Mouse (Mus musculus) liver, embryonic 14.5 days (tissue): Measurements from ENCODE around the gene Sufu.
A peak's percentile ranks its signal among the peaks of the same experiment; 100 is the strongest.

Experiments used
- CTCF ChIP-seq: IDR thresholded peaks from 2 replicates; pipeline ENCODE4 v1.5.1; 2016; ENCODE audit warnings: antibody characterized with exemption, low read depth, control low read depth
- EP300 ChIP-seq: IDR thresholded peaks from 2 replicates; pipeline ENCODE4 v1.6.1; 2016; ENCODE audit warnings: antibody characterized with exemption, low read depth

GRCm38 (mm10) chr19:46435492-46435891 is 38.8 kb downstream of the Sufu start:
- TF ChIP-seq CTCF (peak; percentile 75), EP300 (no peak)
